8 mouse cellular contexts compared by ENCODE assay signal in genomic region chr6:40393213-40393612, GRCm38 (mm10). TPM values are rescaled to one million over a fixed set of nuclear protein-coding genes. Genes with fewer than 3 reads are reported as not detected.
DNase-seq lines count a peak whose midpoint lies in the region; ATAC-seq and TF ChIP-seq lines count a peak whose summit lies in the region.

No protein-coding gene starts in this region.

- peak; percentile 66 for DNase-seq in 416B (ENCODE audit: low read depth)
- peak; percentile 69 for DNase-seq in adrenal gland, adult 2 months
- DNase-seq in embryo, embryonic 9.5 days (ENCODE audit: extremely low spot score), result peak; percentile 65
- peak; percentile 79 for DNase-seq in heart, embryonic 10.5 days (ENCODE audit: low spot score)
- DNase-seq in limb, embryonic 14.5 days (ENCODE audit: low spot score), result peak; percentile 80
- peak; percentile 74 for DNase-seq in neural tube, embryonic 11.5 days (ENCODE audit: low spot score)
- peak; percentile 25 for DNase-seq in thymus, postnatal 14 days

- H3K4me2 ChIP-seq in kidney, embryonic 15.5 days, result no peak overlapping the region
- no peak overlapping the region for H3K4me2 ChIP-seq in limb, embryonic 14.5 days (replicated peaks; ENCODE audit: low read depth, low read length, severe bottlenecking)
- H3K4me2 ChIP-seq in neural tube, embryonic 11.5 days (ENCODE audit: low read depth), result no peak overlapping the region

- peak; percentile 83 for ATAC-seq in kidney, embryonic 15.5 days (replicated peaks; ENCODE audit: low FRiP score)
- peak; percentile 89 for ATAC-seq in limb, embryonic 14.5 days (ENCODE audit: low FRiP score, low read depth)
- ATAC-seq in neural tube, embryonic 11.5 days (ENCODE audit: insufficient read depth, low FRiP score, low TSS enrichment), result peak; percentile 95

- peaks cover 14% of the 10 kb centered on the region for H3K36me3 ChIP-seq in heart, embryonic 10.5 days
- peaks cover 61% of the 10 kb centered on the region for H3K36me3 ChIP-seq in kidney, embryonic 15.5 days
- peaks cover 23% of the 10 kb centered on the region for H3K36me3 ChIP-seq in limb, embryonic 14.5 days (ENCODE audit: control insufficient read depth, insufficient read depth, low read length)
- 0 out of 2 replicates have a peak, but pooled peaks cover 2% of the 10 kb centered on the region for H3K36me3 ChIP-seq in neural tube, embryonic 11.5 days (ENCODE audit: control insufficient read depth, insufficient read depth, low read length)

- TF ChIP-seq POLR2A in limb, embryonic 14.5 days (IDR thresholded peaks at IDR 0.05; ENCODE audit: borderline replicate concordance, extremely low read depth, insufficient read depth, insufficient read length), result no peak

- H3K27ac ChIP-seq in heart, embryonic 10.5 days, result no peak overlapping the region
- H3K27ac ChIP-seq in kidney, embryonic 15.5 days, result no peak overlapping the region
- H3K27ac ChIP-seq in limb, embryonic 14.5 days (replicated peaks; ENCODE audit: low read depth, low read length), result no peak overlapping the region
- H3K27ac ChIP-seq in neural tube, embryonic 11.5 days (ENCODE audit: low read depth, low read length), result no peak overlapping the region

- no peaks in the 10 kb centered on the region for H3K9me3 ChIP-seq in heart, embryonic 10.5 days
- no peaks in the 10 kb centered on the region for H3K9me3 ChIP-seq in kidney, embryonic 15.5 days (replicated peaks)
- H3K9me3 ChIP-seq in limb, embryonic 14.5 days (ENCODE audit: control insufficient read depth, low read length), result no peaks in the 10 kb centered on the region
- no peaks in the 10 kb centered on the region for H3K9me3 ChIP-seq in neural tube, embryonic 11.5 days (ENCODE audit: control insufficient read depth, low read length)

- H3K4me1 ChIP-seq in heart, embryonic 10.5 days, result peaks cover 6% of the 10 kb centered on the region; the same call in 1 of the 2 replicates
- no peaks in the 10 kb centered on the region for H3K4me1 ChIP-seq in kidney, embryonic 15.5 days
- no peaks in the 10 kb centered on the region for H3K4me1 ChIP-seq in limb, embryonic 14.5 days (ENCODE audit: control insufficient read depth, insufficient read depth, low read length)
- no peaks in the 10 kb centered on the region for H3K4me1 ChIP-seq in neural tube, embryonic 11.5 days (ENCODE audit: control insufficient read depth, insufficient read depth, low read length)

- H3K27me3 ChIP-seq in heart, embryonic 10.5 days (ENCODE audit: insufficient read depth, poor library complexity, severe bottlenecking), result no peaks in the 10 kb centered on the region
- H3K27me3 ChIP-seq in kidney, embryonic 15.5 days, result no peaks in the 10 kb centered on the region
- H3K27me3 ChIP-seq in limb, embryonic 14.5 days (ENCODE audit: control insufficient read depth, insufficient read depth, low read length), result no peaks in the 10 kb centered on the region
- H3K27me3 ChIP-seq in neural tube, embryonic 11.5 days (ENCODE audit: control insufficient read depth, insufficient read depth, low read length), result no peaks in the 10 kb centered on the region

- 28% methylated on average over 3 of the region's 3 CpGs for WGBS in heart, embryonic 10.5 days
- WGBS in kidney, embryonic 15.5 days, result 45% methylated on average over 3 of the region's 3 CpGs
- 35% methylated on average over 3 of the region's 3 CpGs for WGBS in limb, embryonic 14.5 days
- 27% methylated on average over 3 of the region's 3 CpGs for WGBS in neural tube, embryonic 11.5 days

- no peak overlapping the region for H3K4me3 ChIP-seq in heart, embryonic 10.5 days
- no peak overlapping the region for H3K4me3 ChIP-seq in kidney, embryonic 15.5 days (replicated peaks)
- no peak overlapping the region for H3K4me3 ChIP-seq in limb, embryonic 14.5 days (replicated peaks; ENCODE audit: low read length)
- H3K4me3 ChIP-seq in neural tube, embryonic 11.5 days (ENCODE audit: low read depth, low read length), result no peak overlapping the region

- H3K9ac ChIP-seq in kidney, embryonic 15.5 days, result no peak overlapping the region
- H3K9ac ChIP-seq in limb, embryonic 14.5 days (ENCODE audit: low read depth, low read length, severe bottlenecking), result no peak overlapping the region
- no peak overlapping the region for H3K9ac ChIP-seq in neural tube, embryonic 11.5 days (ENCODE audit: low read length)

RNA-seq across cellular contexts. Expression of gene E330009J07Rik, which starts 42.7 kb away (rescaled TPM):
- 10 to 100 TPM; 11.9 to 15.4 TPM for total RNA-seq in adrenal gland, adult 2 months (2021)
- polyA plus RNA-seq in adrenal gland, adult 2 months (2012; rRNA removed), result 4.2 and 4.7 TPM in 2 replicates
- polyA plus RNA-seq in heart, embryonic 10.5 days (2016; fragmentation: Nextera tagmentation; extraction: Ambion mirVana), result 3.6 and 6.8 TPM in 2 replicates
- 10.7 and 14.8 TPM in 2 replicates for polyA plus RNA-seq in kidney, embryonic 15.5 days (2015; fragmentation: Nextera tagmentation; extraction: Ambion mirVana)
- 5.5 and 5.8 TPM in 2 replicates for polyA plus RNA-seq in limb, embryonic 14.5 days (2012; rRNA removed)
- polyA plus RNA-seq in limb, embryonic 14.5 days (2014; fragmentation: Nextera tagmentation; extraction: Ambion mirVana), result 7.2 and 10.3 TPM in 2 replicates
- 15.6 and 15.7 TPM in 2 replicates for polyA plus RNA-seq in neural tube, embryonic 11.5 days (2014; fragmentation: Nextera tagmentation; extraction: Ambion mirVana)

RNA-seq across cellular contexts. Expression of gene Wee2, which starts 45.7 kb away (rescaled TPM):
- total RNA-seq in adrenal gland, adult 2 months (2021), result not detected
- polyA plus RNA-seq in adrenal gland, adult 2 months (2012; rRNA removed), result not detected in 2 replicates
- polyA plus RNA-seq in heart, embryonic 10.5 days (2016; fragmentation: Nextera tagmentation; extraction: Ambion mirVana), result 0.04 TPM in 1 of 2 replicates, not detected in the other
- 0.06 TPM in 1 of 2 replicates, not detected in the other for polyA plus RNA-seq in kidney, embryonic 15.5 days (2015; fragmentation: Nextera tagmentation; extraction: Ambion mirVana)
- not detected in 2 replicates for polyA plus RNA-seq in limb, embryonic 14.5 days (2012; rRNA removed)
- not detected in 2 replicates for polyA plus RNA-seq in limb, embryonic 14.5 days (2014; fragmentation: Nextera tagmentation; extraction: Ambion mirVana)
- polyA plus RNA-seq in neural tube, embryonic 11.5 days (2014; fragmentation: Nextera tagmentation; extraction: Ambion mirVana), result 0.08 and 0.16 TPM in 2 replicates

Comparison
In these comparisons a context has a peak if more than half of its experiments do, and no peak if none do; other contexts are left out.
1. DNase-seq: peak in every context shown above with its lines; median percentile 80 in limb, embryonic 14.5 days; 79 in heart, embryonic 10.5 days; 74 in neural tube, embryonic 11.5 days; 69 in adrenal gland, adult 2 months; 66 in 416B; 65 in embryo, embryonic 9.5 days; 25 in thymus, postnatal 14 days.